Mouse (Mus musculus) embryo, embryonic 11.5 days (tissue): ENCODE measurements around the gene Ckap4.
"Not testable (repeated sequence)": the region's sequence is repeated elsewhere in the genome, so short reads cannot be mapped to it uniquely, and the experiment has no call there.

Experiments
- DNase-seq: peaks from one replicate; pipeline ENCODE4 v3.0.0-alpha.2; 2012; ENCODE audit warnings: low read depth, low spot score

Gene Ckap4

GRCm38 (mm10) chr10:84508603-84509002 is 25.3 kb downstream of the Ckap4 start:
- DNase-seq, result no peak

DNA sequence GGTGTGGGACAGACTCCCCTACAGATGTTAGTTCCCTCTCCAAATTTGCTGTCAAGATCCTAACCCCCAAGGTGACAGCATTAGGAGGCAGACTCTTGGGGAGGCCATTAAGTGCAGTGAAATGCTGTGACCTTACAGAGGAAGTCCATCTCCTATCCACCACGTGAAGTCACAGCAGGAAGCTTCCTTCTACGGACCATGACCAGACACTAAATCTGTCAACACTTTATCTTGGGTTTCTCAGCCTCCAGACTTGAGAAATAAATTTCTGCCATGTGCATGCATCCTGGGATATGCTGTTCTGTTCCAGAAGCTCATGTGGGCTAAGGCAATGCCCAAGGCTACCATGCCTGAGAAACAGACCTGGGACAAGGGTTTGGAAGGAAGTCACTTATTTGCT is 35.0 kb downstream of the Ckap4 start:
- DNase-seq, result no peak

DNA sequence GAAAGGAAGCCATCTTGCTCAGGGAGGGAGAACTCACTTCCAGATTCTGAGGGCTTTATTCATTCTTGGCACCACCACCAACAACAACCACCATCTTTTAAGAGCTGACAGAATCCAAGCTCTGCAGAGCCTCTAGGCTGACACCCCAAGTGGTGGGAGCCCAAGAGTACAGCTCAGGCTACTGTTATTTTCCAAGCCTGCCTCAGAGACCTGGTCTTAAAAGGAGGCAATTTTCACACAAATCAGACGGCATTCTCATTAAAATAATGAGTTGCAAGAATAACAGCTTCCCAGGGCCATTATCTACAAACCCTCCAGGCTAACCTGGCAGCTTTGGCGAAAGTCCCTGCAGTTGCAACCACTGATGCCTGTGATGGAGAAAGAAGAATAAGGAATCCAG is 37.1 kb downstream of the Ckap4 start:
- DNase-seq, result no peak

DNA sequence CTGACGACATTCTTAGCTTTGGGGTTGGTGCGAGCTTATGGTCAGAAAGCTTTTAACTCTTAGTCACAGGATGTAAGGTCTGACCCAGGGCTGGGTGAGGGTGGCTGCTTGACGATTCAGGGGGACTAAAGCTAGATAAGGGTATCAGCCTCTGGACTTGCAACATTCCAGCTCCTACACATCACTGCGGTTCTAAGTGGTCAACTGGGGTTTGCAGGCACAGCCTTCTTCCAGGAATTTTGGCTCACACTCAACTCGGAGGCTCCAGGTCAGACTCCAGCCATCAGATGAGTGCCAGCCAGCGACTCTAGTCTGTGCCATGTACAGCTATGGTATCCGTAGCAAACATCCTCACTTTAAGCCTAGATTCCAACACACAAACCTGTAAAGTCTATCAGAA is 39.4 kb downstream of the Ckap4 start:
- DNase-seq, result no peak

- DNase-seq, result no peak
Measured at GRCm38 (mm10) chr10:84490115-84490514, 43.7 kb downstream of the Ckap4 start.

- DNase-seq, result peak; percentile 37
Measured at GRCm38 (mm10) chr10:84488315-84488714, 45.5 kb downstream of the Ckap4 start.

GRCm38 (mm10) chr10:84484661-84485060 is 49.2 kb downstream of the Ckap4 start:
- DNase-seq, result no peak

DNA sequence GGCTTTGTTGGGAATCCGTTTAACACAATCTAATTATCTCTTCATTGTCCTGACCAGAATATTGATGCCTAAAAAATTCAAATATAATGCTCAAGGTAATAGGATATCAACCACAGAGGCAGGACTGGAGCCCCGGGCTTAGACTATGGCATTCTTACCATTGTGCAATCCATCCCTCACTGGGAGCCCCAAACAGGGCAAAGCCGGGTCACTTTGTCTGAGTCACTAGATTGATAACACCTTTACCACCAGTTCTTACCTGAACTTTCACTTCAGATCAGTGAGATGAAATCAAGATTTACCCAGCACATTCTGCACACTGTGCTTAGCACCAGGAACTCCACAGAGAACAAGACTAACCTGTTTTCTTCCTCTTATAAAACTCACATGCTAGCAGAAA is 50.3 kb downstream of the Ckap4 start:
- DNase-seq, result no peak

DNA sequence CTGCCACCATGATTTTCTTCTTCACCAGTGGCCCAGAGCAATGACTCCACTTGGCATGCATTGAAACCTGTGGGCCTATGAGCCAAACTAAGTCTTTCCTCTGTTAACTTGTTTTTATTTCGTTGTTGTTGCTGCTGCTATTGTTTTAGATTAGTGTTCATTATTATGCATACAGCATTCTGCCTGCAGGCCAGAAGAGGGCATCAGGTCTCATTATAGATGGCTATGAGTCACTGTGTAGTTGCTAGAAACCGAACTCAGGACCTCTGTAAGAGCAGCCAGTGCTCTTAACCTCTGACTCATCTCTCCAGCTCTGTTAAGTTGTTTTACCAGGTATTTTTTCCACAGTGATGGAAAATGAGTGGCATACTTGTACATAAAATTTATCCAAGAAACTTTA is 50.8 kb downstream of the Ckap4 start:
- no peak for DNase-seq

- not testable (repeated sequence) for DNase-seq
Measured at GRCm38 (mm10) chr10:84482418-84482817, 51.4 kb downstream of the Ckap4 start.

DNA sequence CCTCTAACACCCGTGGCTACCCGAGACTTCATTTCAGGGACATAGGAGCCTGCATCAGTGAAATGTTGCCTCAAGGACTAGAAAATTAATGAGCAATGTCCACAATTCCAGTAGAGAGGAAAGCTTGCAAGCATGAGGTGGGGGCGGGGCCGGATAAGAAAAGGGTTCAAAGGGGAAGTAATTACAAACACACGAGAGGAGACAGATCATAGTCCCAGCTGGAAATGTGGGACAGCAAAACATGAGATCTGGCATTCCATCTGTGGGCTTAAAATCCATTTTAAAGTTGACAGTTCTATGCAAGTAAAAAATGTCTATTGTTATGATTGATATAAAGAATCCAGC is 52.6 kb downstream of the Ckap4 start:
- no peak for DNase-seq

GRCm38 (mm10) chr10:84480667-84481326 is 53.1 kb downstream of the Ckap4 start:
- DNase-seq, result no peak

DNA sequence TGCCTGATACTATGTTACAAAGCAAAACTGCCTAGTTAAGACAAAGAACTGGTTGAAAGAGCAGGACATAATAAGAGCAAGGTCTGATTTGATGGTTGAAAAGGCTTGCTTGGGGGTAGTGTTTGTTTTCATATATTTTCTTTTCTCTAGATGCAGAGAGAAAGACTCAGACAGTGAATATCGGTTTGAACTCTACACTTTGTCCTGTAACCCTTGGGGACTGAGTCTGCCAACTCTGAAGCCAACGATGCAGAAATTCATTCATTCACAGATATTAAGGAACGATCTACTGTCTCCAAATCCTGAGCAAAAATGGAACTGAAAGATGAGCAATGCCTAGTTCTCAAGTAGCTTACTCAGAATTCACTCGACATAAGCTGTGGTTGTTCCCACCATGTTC is 53.7 kb downstream of the Ckap4 start:
- no peak for DNase-seq

DNA sequence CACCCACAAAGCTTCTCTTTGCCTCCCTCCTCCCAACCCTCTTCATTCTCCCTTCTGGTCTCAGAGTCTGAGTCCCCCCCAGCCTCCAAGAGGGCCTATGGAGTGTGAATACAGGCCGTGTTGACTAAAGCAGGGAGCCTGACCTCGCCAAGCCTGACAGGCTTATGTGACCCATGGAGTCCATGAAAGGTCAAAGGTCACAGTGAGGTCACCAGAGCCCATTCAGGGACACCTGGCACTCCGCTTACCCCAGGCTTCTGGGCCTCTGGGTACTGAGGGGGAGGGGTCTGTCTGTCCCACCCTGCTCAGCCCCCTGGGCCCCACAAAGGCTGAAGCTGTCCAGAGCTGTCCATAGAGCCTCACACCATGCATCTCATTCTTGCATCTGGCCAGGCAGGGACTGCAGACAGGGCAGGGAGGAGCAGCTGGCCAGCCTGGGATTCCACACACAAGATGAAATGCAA is 56.2 kb downstream of the Ckap4 start:
- peak; percentile 34 for DNase-seq

- DNase-seq, result no peak
Measured at GRCm38 (mm10) chr10:84477045-84477612, 56.7 kb downstream of the Ckap4 start.
